Mouse (Mus musculus) kidney, postnatal 0 days (tissue): ENCODE data around the gene Papolb. TPM values are rescaled to one million over a fixed set of nuclear protein-coding genes. Genes with fewer than 3 reads are reported as not detected.

Source experiments
- ATAC-seq: fragments of 200-750 bp; cut with Nextera tagmentation; replicated peaks from 2 replicates; pipeline ENCODE4 v1.8.0; 2017; ENCODE audit warnings: low read depth, moderate number of reproducible peaks, moderate TSS enrichment, moderate library complexity; ENCODE audit not compliant: low FRiP score
- DNase-seq: peaks from one replicate; pipeline ENCODE4 v3.0.0-alpha.2; 2016; ENCODE audit warnings: low spot score
- H3K27ac ChIP-seq: fragments of 300-500 bp; sonication (generic); 2 replicates; pipeline ENCODE4 v1.5.1; 2014; ENCODE audit warnings: mild to moderate bottlenecking
- H3K27me3 ChIP-seq: fragments of 300-500 bp; sonication (generic); 2 replicates; pipeline ENCODE4 v1.6.1; 2014; ENCODE audit warnings: low read length, mixed read lengths; ENCODE audit not compliant: insufficient read depth
- H3K36me3 ChIP-seq: fragments of 300-500 bp; sonication (generic); 2 replicates; pipeline ENCODE4 v1.6.1; 2014; ENCODE audit warnings: low read length, mixed read lengths; ENCODE audit not compliant: insufficient read depth
- H3K4me1 ChIP-seq: fragments of 300-500 bp; sonication (generic); replicated peaks from 2 replicates; pipeline ENCODE4 v1.6.1; 2014; ENCODE audit warnings: antibody characterized with exemption, low read length, mixed read lengths; ENCODE audit not compliant: insufficient read depth
- H3K4me2 ChIP-seq: fragments of 300-500 bp; sonication (generic); 2 replicates; pipeline ENCODE4 v1.6.1; 2014; ENCODE audit warnings: mild to moderate bottlenecking, low read length, moderate library complexity, mixed read lengths
- H3K4me3 ChIP-seq: fragments of 300-500 bp; sonication (generic); replicated peaks from 2 replicates; pipeline ENCODE4 v1.5.1; 2014; ENCODE audit warnings: low read depth, low read length
- H3K9ac ChIP-seq: fragments of 300-500 bp; sonication (generic); 2 replicates; pipeline ENCODE4 v1.6.1; 2014; ENCODE audit warnings: low read depth, low read length
- H3K9me3 ChIP-seq: fragments of 300-500 bp; sonication (generic); replicated peaks from 2 replicates; pipeline ENCODE4 v1.6.1; 2016; ENCODE audit warnings: low read length, inconsistent platforms, mixed read lengths
- CTCF ChIP-seq: IDR thresholded peaks from 2 replicates; pipeline ENCODE4 v1.5.1; 2016; ENCODE audit warnings: antibody characterized with exemption, low read depth, mild to moderate bottlenecking, moderate library complexity
- WGBS: fragments of 180-500 bp; shearing (Covaris S2); extraction: QIAGEN DNeasy Blood & Tissue Kit; methylation state at CpG from one replicate; pipeline ENCODE4 v1.1.7; 2014; 5-methylcytosine and 5-hydroxymethylcytosine counted together
- polyA plus RNA-seq: library from polyadenylated mRNA; unstranded; fragments of >200 nt; fragmentation: Nextera tagmentation; extraction: Ambion mirVana; gene quantifications from 2 replicates; pipeline ENCODE4 v1.2.1, GENCODE M21; 2015

The Papolb gene
- polyA plus RNA-seq, 1 experiment from 2014 or later, result 0.14 TPM

DNA sequence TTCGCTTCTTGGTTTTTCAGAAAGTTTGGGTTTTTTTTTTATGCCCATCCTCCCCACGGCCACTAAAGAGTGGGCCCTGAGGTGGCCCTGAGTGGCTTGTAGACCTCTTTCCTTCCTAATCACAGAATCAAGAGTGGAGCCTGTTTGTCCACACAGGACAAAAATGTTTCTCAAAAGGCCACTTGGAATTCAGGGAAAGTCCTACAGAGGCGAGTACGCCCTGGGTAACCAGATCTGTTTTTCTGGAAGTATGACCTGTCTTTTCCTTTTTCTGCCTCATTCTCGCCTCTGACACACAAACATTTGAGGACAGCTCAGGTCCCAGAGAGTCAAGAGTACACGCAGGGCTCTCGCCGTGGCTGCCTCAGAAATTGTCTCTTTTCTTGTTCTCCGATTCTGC lies 19.6 kb upstream of the Papolb start:
- H3K27ac ChIP-seq, result no peak overlapping the region
- H3K27me3 ChIP-seq, result no peaks in the 10 kb centered on the region
- no peak overlapping the region for H3K9ac ChIP-seq
- no peaks in the 10 kb centered on the region for H3K9me3 ChIP-seq
- H3K4me1 ChIP-seq, result peaks cover 13% of the 10 kb centered on the region; the same call in 1 of the 2 replicates
- no peaks in the 10 kb centered on the region for H3K36me3 ChIP-seq
- DNase-seq, result peak; percentile 23
- peak overlapping the region; percentile 99; the same call in 1 of the 2 replicates for H3K4me2 ChIP-seq
- no peak overlapping the region for H3K4me3 ChIP-seq
- WGBS, result 38% methylated on average over 9 of the region's 9 CpGs
- no peak for ATAC-seq
- TF ChIP-seq CTCF, result no peak

DNA sequence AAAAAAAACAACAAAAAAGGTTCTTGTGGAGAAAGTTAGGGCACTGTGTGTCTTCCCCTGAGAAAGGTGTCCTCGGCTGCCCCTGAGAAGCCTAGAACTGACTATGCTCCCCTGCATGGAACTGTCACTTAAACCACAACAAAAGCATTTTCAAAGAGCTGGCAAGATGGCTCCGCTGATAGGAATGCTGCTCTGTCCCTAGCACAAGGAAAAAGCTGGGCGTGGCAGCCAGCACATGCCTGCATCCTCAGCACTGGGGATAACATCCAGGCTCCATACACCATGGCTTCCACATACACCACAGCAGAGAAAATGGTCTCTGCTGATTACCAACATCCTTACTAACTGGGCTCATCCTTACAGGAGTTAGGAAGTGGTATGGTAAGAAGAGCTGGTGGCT lies 17.2 kb upstream of the Papolb start:
- no peak for TF ChIP-seq CTCF
- Histone ChIP-seq H3K9me3 (no peaks in the 10 kb centered on the region), H3K4me3 (no peak overlapping the region), H3K9ac (no peak overlapping the region), H3K4me1 (peaks cover 13% of the 10 kb centered on the region; the same call in 1 of the 2 replicates), H3K27ac (no peak overlapping the region), H3K4me2 (no peak overlapping the region), H3K36me3 (no peaks in the 10 kb centered on the region), H3K27me3 (no peaks in the 10 kb centered on the region)
- 87% methylated on average over 3 of the region's 3 CpGs for WGBS
- ATAC-seq, result no peak
- DNase-seq, result no peak

DNA sequence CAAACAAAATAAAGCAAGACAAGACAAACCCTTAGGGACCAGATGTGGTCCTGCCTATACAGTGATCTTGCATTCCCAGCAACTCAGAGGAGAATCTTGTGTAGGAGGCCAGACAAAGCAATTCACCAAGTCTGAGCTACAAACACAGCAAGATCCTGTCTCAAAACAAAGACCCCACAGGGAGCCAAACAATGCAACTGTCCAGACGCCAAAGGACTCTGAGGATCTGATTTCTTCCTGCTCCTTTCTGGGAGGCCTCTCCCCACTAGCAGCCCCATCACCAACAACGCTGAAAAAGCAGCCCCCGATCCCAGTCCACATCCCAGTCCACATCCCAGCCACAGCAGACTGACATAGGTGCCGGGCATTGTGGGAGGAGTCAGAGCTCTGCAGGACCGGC lies 16.5 kb upstream of the Papolb start:
- WGBS, result 26% methylated on average over 5 of the region's 5 CpGs
- peak; percentile 14 for DNase-seq
- no peak for ATAC-seq
- Histone ChIP-seq H3K27ac (no peak overlapping the region), H3K27me3 (no peaks in the 10 kb centered on the region), H3K9me3 (no peaks in the 10 kb centered on the region), H3K4me2 (no peak overlapping the region), H3K4me1 (peaks cover 13% of the 10 kb centered on the region; the same call in 1 of the 2 replicates), H3K4me3 (no peak overlapping the region), H3K36me3 (no peaks in the 10 kb centered on the region), H3K9ac (no peak overlapping the region)
- TF ChIP-seq CTCF, result no peak

DNA sequence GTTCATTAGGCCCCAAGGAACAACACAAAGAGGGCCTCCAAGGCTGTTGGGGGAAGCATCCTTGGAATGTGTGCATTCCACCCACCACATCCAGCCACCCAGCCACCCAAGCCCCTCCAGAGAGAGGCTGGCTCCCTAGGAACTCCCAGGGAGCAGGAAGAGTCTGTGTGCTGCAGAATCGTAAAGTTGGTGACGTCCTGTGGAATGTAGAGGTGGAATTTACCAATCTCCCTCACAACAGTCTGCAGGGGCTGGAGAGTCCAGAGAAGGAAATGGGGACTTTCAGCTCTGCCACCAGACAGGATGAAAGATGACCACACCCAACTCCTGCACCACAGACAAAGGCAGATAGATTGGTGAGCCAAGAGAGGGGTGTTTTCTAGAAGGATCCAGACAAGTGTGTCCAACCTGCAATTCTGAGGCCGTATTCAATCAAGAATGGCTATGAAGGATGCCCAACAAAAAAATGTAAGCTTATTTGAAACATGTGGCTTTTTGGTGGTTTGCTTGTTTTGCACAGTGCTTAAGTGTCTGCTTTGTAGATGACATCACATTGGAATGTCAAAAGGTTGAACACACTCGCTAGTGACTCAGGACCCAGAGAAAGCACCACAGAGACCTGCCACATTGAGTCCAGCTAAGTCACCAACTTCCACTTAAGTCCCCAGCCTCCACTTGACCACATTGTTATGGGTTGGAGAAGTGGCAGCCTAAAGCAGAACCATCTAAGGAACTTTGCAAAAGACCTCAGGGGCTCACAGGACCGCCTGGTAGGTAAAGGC lies 15.3 kb upstream of the Papolb start:
- no peak overlapping the region for H3K4me3 ChIP-seq
- WGBS, result 62% methylated on average over 5 of the region's 5 CpGs
- ATAC-seq (no peak), DNase-seq (peak; percentile 54)
- TF ChIP-seq CTCF, result no peak
- no peaks in the 10 kb centered on the region for H3K36me3 ChIP-seq
- H3K27me3 ChIP-seq, result no peaks in the 10 kb centered on the region
- no peak overlapping the region for H3K27ac ChIP-seq
- no peak overlapping the region for H3K4me2 ChIP-seq
- peaks cover 8% of the 10 kb centered on the region; the same call in 1 of the 2 replicates for H3K4me1 ChIP-seq
- no peaks in the 10 kb centered on the region for H3K9me3 ChIP-seq
- H3K9ac ChIP-seq, result no peak overlapping the region

DNA sequence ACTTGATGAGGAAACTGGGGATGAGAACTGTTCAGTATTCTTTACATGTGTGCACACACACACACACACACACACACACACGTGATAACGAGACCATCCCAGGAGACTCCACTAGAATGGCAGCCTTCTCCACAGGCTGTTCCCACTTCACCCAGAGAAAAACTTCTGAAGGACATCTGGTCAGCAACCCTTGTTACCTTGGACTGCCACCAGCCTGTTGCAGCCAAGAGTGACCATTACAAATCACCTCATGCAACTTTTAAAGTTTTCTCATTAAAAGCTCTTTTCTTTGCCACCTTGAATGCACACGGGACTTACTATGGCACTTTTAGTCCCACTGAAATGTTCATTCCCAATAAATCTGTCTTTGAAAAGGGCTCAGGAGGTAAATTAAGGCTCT lies 7.4 kb upstream of the Papolb start:
- H3K36me3 ChIP-seq, result no peaks in the 10 kb centered on the region
- no peak overlapping the region for H3K4me2 ChIP-seq
- H3K4me3 ChIP-seq, result no peak overlapping the region
- no peak for TF ChIP-seq CTCF
- H3K27ac ChIP-seq, result no peak overlapping the region
- H3K27me3 ChIP-seq, result no peaks in the 10 kb centered on the region
- no peak overlapping the region for H3K9ac ChIP-seq
- no peaks in the 10 kb centered on the region for H3K9me3 ChIP-seq
- no peaks in the 10 kb centered on the region for H3K4me1 ChIP-seq
- DNase-seq, result no peak
- no peak for ATAC-seq
- WGBS, result 74% methylated on average over 3 of the region's 3 CpGs

DNA sequence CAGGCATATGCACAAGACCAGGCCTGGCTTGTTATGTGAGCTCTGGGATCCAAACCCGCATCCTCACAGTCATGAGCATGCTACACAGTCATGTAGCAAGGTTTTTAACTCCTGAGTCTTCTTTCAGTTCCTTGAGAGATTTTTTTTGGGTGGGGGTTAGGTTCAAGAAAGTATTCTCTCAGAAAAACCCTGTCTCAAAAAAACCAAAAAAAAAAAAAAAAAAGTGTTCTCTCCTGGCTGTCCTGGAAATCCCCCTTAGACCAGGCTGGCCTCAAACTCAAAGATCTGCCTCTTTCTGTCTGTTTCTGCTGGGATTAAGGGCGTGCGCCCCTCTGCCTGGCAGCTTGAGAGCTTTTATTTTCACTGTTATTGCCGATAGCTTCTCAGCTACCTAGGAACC lies 5.5 kb upstream of the Papolb start:
- Histone ChIP-seq H3K4me1 (no peaks in the 10 kb centered on the region), H3K27ac (no peak overlapping the region), H3K27me3 (no peaks in the 10 kb centered on the region), H3K36me3 (no peaks in the 10 kb centered on the region), H3K9me3 (no peaks in the 10 kb centered on the region), H3K9ac (no peak overlapping the region), H3K4me3 (no peak overlapping the region), H3K4me2 (no peak overlapping the region)
- TF ChIP-seq CTCF, result no peak
- no peak for DNase-seq
- no peak for ATAC-seq
- WGBS, result 79% methylated on average over 4 of the region's 4 CpGs
